ENCODE assay signal across 9 mouse cellular contexts in the genomic region with DNA sequence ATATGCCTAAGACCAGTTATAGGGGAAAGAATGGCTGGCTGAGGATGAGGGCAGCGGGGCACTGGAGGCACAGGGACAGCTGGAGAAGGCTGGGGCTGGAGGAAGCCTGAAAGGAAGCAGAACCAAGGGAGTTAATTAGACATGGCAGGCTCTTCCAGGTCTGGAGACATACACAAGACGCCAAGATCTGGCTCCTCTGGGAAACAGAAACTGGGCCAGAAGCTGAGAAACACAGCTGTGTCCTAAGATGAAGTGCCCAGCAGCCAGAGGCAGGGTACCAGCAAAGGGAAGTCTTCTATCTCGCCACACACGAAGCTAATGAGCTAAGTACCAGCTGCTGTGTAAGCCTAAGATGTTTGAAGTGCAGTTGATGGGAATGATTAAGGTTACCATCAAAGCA.
A peak's percentile ranks its signal among the peaks of the same experiment; 100 is the strongest.
DNase-seq lines count a peak whose midpoint lies in the region; ATAC-seq and TF ChIP-seq lines count a peak whose summit lies in the region.
"Had no signal": no experiment of that assay in that cellular context is flagged by ENCODE, and none has a peak within 500 bp of the region (broad histone marks: within the 10 kb centered on the region; RNA-seq: fewer than 3 reads in every experiment).

No protein-coding gene starts in this region.

- no peak overlapping the region for H3K4me2 ChIP-seq in lung, embryonic 16.5 days (ENCODE audit: low read depth, low read length)

- no peaks in the 10 kb centered on the region for H3K27me3 ChIP-seq in lung, embryonic 16.5 days (ENCODE audit: control insufficient read depth, insufficient read depth, low read depth, low read length)
- H3K27me3 ChIP-seq in cerebellum, adult 2 months (ENCODE audit: control insufficient read depth, insufficient read depth, low read length), result no peaks in the 10 kb centered on the region

- no peaks in the 10 kb centered on the region for H3K9me3 ChIP-seq in lung, embryonic 16.5 days (ENCODE audit: control insufficient read depth, low read length)

- DNase-seq in embryo, embryonic 10.5 days (ENCODE audit: low spot score), result peak; percentile 24
- no peak for DNase-seq in embryo, embryonic 10 days (ENCODE audit: low spot score)
- no peak for DNase-seq in lung, postnatal 14 days
- peak; percentile 11 to 19 for DNase-seq in heart, postnatal 36 days
- DNase-seq in retina, postnatal 1 day, result peak; percentile 66
- DNase-seq in right cerebral cortex, postnatal 25 days, result no peak
- DNase-seq in cerebellum, adult 2 months, result no peak
- DNase-seq: B cell, adult 2 months had no signal

- peak; percentile 49 for ATAC-seq in lung, embryonic 16.5 days (ENCODE audit: low read depth)

- no peak overlapping the region for H3K9ac ChIP-seq in lung, embryonic 16.5 days (ENCODE audit: low read length)

- no peak overlapping the region for H3K27ac ChIP-seq in lung, embryonic 16.5 days (ENCODE audit: low read length)
- no peak overlapping the region for H3K27ac ChIP-seq in cerebellum, adult 2 months (ENCODE audit: insufficient read depth, low read length)

- no peaks in the 10 kb centered on the region for H3K36me3 ChIP-seq in lung, embryonic 16.5 days (ENCODE audit: control insufficient read depth, insufficient read depth, low read length)

- no peak for TF ChIP-seq CTCF in cerebellum, adult 2 months (IDR thresholded peaks at IDR 0.05; ENCODE audit: borderline replicate concordance, insufficient read depth, low read depth, low read length)

- no peak for TF ChIP-seq POLR2A in cerebellum, adult 2 months (IDR thresholded peaks at IDR 0.05; ENCODE audit: borderline replicate concordance, insufficient read depth, low read length)

- H3K4me3 ChIP-seq in lung, embryonic 16.5 days (ENCODE audit: low read length), result no peak overlapping the region
- no peak overlapping the region for H3K4me3 ChIP-seq in cerebellum, adult 2 months (replicated peaks; ENCODE audit: insufficient read depth, low read depth, low read length)

- WGBS in lung, embryonic 16.5 days, result 38% methylated on average over 4 of the region's 4 CpGs
- 39% methylated on average over 4 of the region's 4 CpGs for WGBS in cerebellum, adult 2 months

- H3K4me1 ChIP-seq in lung, embryonic 16.5 days (replicated peaks; ENCODE audit: control insufficient read depth, insufficient read depth, low read length), result no peaks in the 10 kb centered on the region; the same call in 1 of the 2 replicates
- H3K4me1 ChIP-seq in cerebellum, adult 2 months (ENCODE audit: control insufficient read depth, insufficient read depth, low read length), result no peaks in the 10 kb centered on the region

- intact Hi-C loops in heart, postnatal 36 days (cut with DNase I), result no loop called here

Comparison
In these comparisons a context has a peak if more than half of its experiments do, and no peak if none do; other contexts are left out.
1. DNase-seq: peak in embryo, embryonic 10.5 days (single experiment), heart, postnatal 36 days (2 of 2) and retina, postnatal 1 day (single experiment); none in embryo, embryonic 10 days (single experiment), lung, postnatal 14 days (single experiment), right cerebral cortex, postnatal 25 days (single experiment) and cerebellum, adult 2 months (0 of 2).